Mouse (Mus musculus) hindbrain, postnatal 0 days (tissue): ENCODE measurements at regions not wholly inside any gene's neighbourhood (a gene's known extent, or its start where the extent isn't known, plus 50 kb on each side); places are given as distances from the start of the nearest gene placed in this dataset.

ENCODE experiments used
- ATAC-seq: fragments of 200-750 bp; cut with Nextera tagmentation; 2 replicates; pipeline ENCODE4 v1.8.0; 2017; ENCODE audit warnings: mild to moderate bottlenecking, moderate TSS enrichment, moderate library complexity
- DNase-seq: peaks from one replicate; pipeline ENCODE4 v3.0.0-alpha.2; 2015; ENCODE audit warnings: low spot score
- H3K27ac ChIP-seq: fragments of 300-500 bp; sonication (generic); 2 replicates; pipeline ENCODE4 v1.5.1; 2014; ENCODE audit warnings: mild to moderate bottlenecking
- H3K27me3 ChIP-seq: fragments of 300-500 bp; sonication (generic); 2 replicates; pipeline ENCODE4 v1.6.1; 2014; ENCODE audit warnings: low read length, mixed read lengths; ENCODE audit not compliant: insufficient read depth
- H3K36me3 ChIP-seq: fragments of 300-500 bp; sonication (generic); 2 replicates; pipeline ENCODE4 v1.6.1; 2014; ENCODE audit warnings: low read length, mixed read lengths; ENCODE audit not compliant: insufficient read depth
- H3K4me1 ChIP-seq: fragments of 300-500 bp; sonication (generic); 2 replicates; pipeline ENCODE4 v1.6.1; 2014; ENCODE audit warnings: antibody characterized with exemption, low read length, mixed read lengths; ENCODE audit not compliant: insufficient read depth
- H3K4me2 ChIP-seq: fragments of 300-500 bp; sonication (generic); 2 replicates; pipeline ENCODE4 v1.6.1; 2014; ENCODE audit warnings: low read depth, mild to moderate bottlenecking, low read length, moderate library complexity, mixed read lengths
- H3K4me3 ChIP-seq: fragments of 300-500 bp; sonication (generic); 2 replicates; pipeline ENCODE4 v1.5.1; 2014; ENCODE audit warnings: low read length
- H3K9ac ChIP-seq: fragments of 300-500 bp; sonication (generic); replicated peaks from 2 replicates; pipeline ENCODE4 v1.6.1; 2014; ENCODE audit warnings: mild to moderate bottlenecking, low read length, moderate library complexity, mixed read lengths
- H3K9me3 ChIP-seq: fragments of 300-500 bp; sonication (generic); 2 replicates; pipeline ENCODE4 v1.6.1; 2016; ENCODE audit warnings: low read length, mixed read lengths
- CTCF ChIP-seq: IDR thresholded peaks from 2 replicates; pipeline ENCODE4 v1.5.1; 2016; ENCODE audit warnings: antibody characterized with exemption, control low read depth, low read depth
- WGBS: fragments of 180-500 bp; shearing (Covaris S2); extraction: QIAGEN DNeasy Blood & Tissue Kit; methylation state at CpG from one replicate; pipeline ENCODE4 v1.1.7; 2014; 5-methylcytosine and 5-hydroxymethylcytosine counted together

DNA sequence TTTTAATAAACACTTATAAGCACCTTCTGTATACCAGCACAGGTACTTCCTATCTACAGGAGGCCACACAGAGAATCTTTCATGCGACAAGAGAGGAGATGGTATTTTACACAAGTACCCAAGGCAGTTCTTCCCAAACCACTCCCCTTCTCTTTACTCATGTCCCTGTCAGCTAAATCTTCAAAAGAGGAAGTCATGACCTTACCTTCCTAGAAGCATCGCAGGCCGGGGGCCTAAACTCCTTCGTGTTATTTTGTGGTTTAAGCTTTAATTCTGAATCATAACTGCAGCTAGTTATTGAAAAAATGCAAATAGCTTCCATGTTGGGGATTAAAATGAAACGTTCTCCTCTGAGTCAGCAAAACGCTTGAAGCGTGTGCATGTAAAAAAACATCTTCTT lies 139.2 kb downstream of the Maf start:
- no peaks in the 10 kb centered on the region for H3K36me3 ChIP-seq
- no peak overlapping the region for H3K4me2 ChIP-seq

DNA sequence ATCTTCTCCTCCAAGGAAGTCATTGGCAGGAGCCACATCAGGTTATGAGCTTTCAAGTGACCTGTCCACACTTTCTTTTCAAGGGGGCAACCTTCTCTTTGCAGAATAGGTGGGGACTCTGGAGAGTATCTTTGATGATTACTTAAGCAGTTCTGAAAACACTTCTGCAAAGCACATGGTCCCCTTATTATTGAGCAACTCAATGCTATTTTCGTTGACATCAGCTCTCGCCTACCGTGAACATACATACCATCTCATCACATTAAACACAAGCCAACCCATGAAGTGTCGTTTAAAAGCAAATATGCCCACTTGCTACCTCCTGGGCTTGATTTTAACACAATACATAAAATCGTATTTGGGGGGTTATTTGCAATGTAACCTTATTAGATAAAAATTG lies 141.8 kb downstream of the Maf start:
- no peak for TF ChIP-seq CTCF
- H3K4me1 ChIP-seq = no peaks in the 10 kb centered on the region
- H3K27me3 ChIP-seq = no peaks in the 10 kb centered on the region
- H3K36me3 ChIP-seq = no peaks in the 10 kb centered on the region
- no peaks in the 10 kb centered on the region for H3K9me3 ChIP-seq
- H3K4me3 ChIP-seq = no peak overlapping the region
- WGBS = 87% methylated on average over 5 of the region's 5 CpGs
- no peak overlapping the region for H3K27ac ChIP-seq
- H3K4me2 ChIP-seq = no peak overlapping the region
- no peak for DNase-seq
- ATAC-seq = no peak
- H3K9ac ChIP-seq = no peak overlapping the region

More for the DNA sequence above, 139.2 kb downstream of the Maf start:
- Histone ChIP-seq H3K9ac (no peak overlapping the region), H3K9me3 (no peaks in the 10 kb centered on the region), H3K27me3 (no peaks in the 10 kb centered on the region), H3K4me3 (no peak overlapping the region), H3K4me1 (no peaks in the 10 kb centered on the region), H3K27ac (no peak overlapping the region)
- no peak for DNase-seq
- no peak for ATAC-seq
- WGBS = 78% methylated on average over 7 of the region's 7 CpGs
- no peak for TF ChIP-seq CTCF

DNA sequence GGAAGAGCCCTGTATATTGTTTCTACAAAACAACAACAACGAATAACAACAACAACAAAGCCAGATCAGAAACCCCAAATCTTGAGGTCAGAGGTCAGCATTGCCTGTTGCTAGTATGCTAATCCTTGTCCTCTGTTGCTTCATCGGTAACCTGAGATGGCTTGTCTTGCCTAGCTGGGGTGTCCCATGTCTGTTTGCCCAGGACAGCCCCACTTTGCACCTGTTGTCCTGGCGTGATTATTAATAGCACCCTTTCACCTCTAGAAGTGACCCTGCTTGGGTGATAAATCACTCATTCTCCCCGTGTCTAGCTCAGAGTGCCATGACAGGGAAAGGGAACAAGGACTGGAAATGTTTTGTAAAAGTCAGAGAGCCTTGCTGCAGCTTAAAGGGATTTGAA lies 145.2 kb downstream of the Maf start:
- no peak for ATAC-seq
- H3K36me3 ChIP-seq = no peaks in the 10 kb centered on the region
- no peak overlapping the region for H3K27ac ChIP-seq
- no peak for TF ChIP-seq CTCF
- no peak overlapping the region for H3K4me2 ChIP-seq
- no peaks in the 10 kb centered on the region for H3K9me3 ChIP-seq
- WGBS = 34% methylated on average over 4 of the region's 4 CpGs
- H3K4me1 ChIP-seq = no peaks in the 10 kb centered on the region
- H3K4me3 ChIP-seq = no peak overlapping the region
- no peaks in the 10 kb centered on the region for H3K27me3 ChIP-seq
- no peak overlapping the region for H3K9ac ChIP-seq
- DNase-seq = no peak

- Histone ChIP-seq H3K4me1 (no peaks in the 10 kb centered on the region), H3K27ac (no peak overlapping the region), H3K36me3 (no peaks in the 10 kb centered on the region), H3K9me3 (no peaks in the 10 kb centered on the region), H3K9ac (no peak overlapping the region), H3K27me3 (no peaks in the 10 kb centered on the region), H3K4me2 (no peak overlapping the region), H3K4me3 (no peak overlapping the region)
- DNase-seq = no peak
- WGBS = 83% methylated on average over 18 of the region's 18 CpGs
- no peak for ATAC-seq
- no peak for TF ChIP-seq CTCF
Observed at GRCm38 (mm10) chr8:115560985-115561916, 146.3 kb downstream of the Maf start.

DNA sequence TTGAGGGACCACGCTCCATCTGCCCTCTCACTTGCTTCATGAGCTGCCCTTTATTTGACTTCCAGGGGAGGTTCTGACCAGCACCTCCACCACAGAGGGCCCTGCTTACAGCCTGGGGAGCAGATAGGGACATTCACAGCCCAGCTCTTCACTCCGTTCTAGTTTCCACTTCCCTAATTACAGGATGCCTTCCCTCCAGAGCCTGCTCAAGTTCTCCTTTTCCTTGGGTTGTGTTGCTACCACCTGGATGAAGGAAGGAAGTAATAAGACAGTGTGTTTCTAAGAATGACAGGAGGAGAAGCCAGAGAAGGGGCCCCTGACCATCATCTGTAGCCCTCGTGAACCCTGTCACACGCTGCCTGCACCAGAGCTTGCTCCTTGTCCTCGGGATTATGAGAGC lies 152.1 kb downstream of the Maf start:
- TF ChIP-seq CTCF = no peak
- no peaks in the 10 kb centered on the region for H3K9me3 ChIP-seq

GRCm38 (mm10) chr8:115554185-115554584 lies 153.4 kb downstream of the Maf start:
- H3K4me3 ChIP-seq = no peak overlapping the region
- no peak overlapping the region for H3K27ac ChIP-seq
- H3K36me3 ChIP-seq = no peaks in the 10 kb centered on the region
- no peaks in the 10 kb centered on the region for H3K4me1 ChIP-seq
- no peak for DNase-seq
- 82% methylated on average over 5 of the region's 5 CpGs for WGBS
- no peak for ATAC-seq
- no peak overlapping the region for H3K4me2 ChIP-seq
- no peaks in the 10 kb centered on the region for H3K27me3 ChIP-seq
- TF ChIP-seq CTCF = no peak
- no peaks in the 10 kb centered on the region for H3K9me3 ChIP-seq
- H3K9ac ChIP-seq = no peak overlapping the region

More for the DNA sequence above, 152.1 kb downstream of the Maf start:
- no peak overlapping the region for H3K9ac ChIP-seq
- no peaks in the 10 kb centered on the region for H3K27me3 ChIP-seq
- ATAC-seq (no peak), DNase-seq (no peak)
- no peak overlapping the region for H3K4me3 ChIP-seq
- H3K4me1 ChIP-seq = no peaks in the 10 kb centered on the region
- H3K4me2 ChIP-seq = no peak overlapping the region
- H3K27ac ChIP-seq = no peak overlapping the region
- 84% methylated on average over 5 of the region's 5 CpGs for WGBS
- no peaks in the 10 kb centered on the region for H3K36me3 ChIP-seq

- Histone ChIP-seq H3K9ac (no peak overlapping the region), H3K36me3 (no peaks in the 10 kb centered on the region), H3K27me3 (no peaks in the 10 kb centered on the region), H3K4me1 (peaks cover 3% of the 10 kb centered on the region; the same call in 1 of the 2 replicates), H3K27ac (no peak overlapping the region), H3K4me3 (no peak overlapping the region), H3K4me2 (no peak overlapping the region), H3K9me3 (no peaks in the 10 kb centered on the region)
- WGBS = 66% methylated on average over 5 of the region's 5 CpGs
- ATAC-seq (no peak), DNase-seq (no peak)
- no peak for TF ChIP-seq CTCF
Observed at GRCm38 (mm10) chr8:115551262-115551661, 156.3 kb downstream of the Maf start.
